Mouse (Mus musculus) embryonic facial prominence, embryonic 15.5 days (tissue): ENCODE results near the gene Samd14. TPM values are rescaled to one million over a fixed set of nuclear protein-coding genes. Genes with fewer than 3 reads are reported as not detected.

Experiments
- ATAC-seq: fragments of 200-750 bp; cut with Nextera tagmentation; 2 replicates; pipeline ENCODE4 v1.8.0; 2017; ENCODE audit warnings: low read depth, moderate TSS enrichment; ENCODE audit not compliant: insufficient number of reproducible peaks, low FRiP score, low TSS enrichment
- H3K27ac ChIP-seq: fragments of 300-500 bp; sonication (generic); replicated peaks from 2 replicates; pipeline ENCODE4 v1.5.1; 2015; ENCODE audit warnings: mild to moderate bottlenecking, inconsistent platforms
- H3K27me3 ChIP-seq: fragments of 300-500 bp; sonication (generic); 2 replicates; pipeline ENCODE4 v1.6.1; 2015; ENCODE audit warnings: inconsistent platforms
- H3K36me3 ChIP-seq: fragments of 300-500 bp; sonication (generic); 2 replicates; pipeline ENCODE4 v1.6.1; 2015; ENCODE audit warnings: mild to moderate bottlenecking, inconsistent platforms
- H3K4me1 ChIP-seq: fragments of 300-500 bp; sonication (generic); 2 replicates; pipeline ENCODE4 v1.6.1; 2015; ENCODE audit warnings: inconsistent platforms
- H3K4me2 ChIP-seq: fragments of 300-500 bp; sonication (generic); replicated peaks from 2 replicates; pipeline ENCODE4 v1.6.1; 2015; ENCODE audit warnings: mild to moderate bottlenecking, inconsistent platforms
- H3K4me3 ChIP-seq: fragments of 300-500 bp; sonication (generic); replicated peaks from 2 replicates; pipeline ENCODE4 v1.5.1; 2015; ENCODE audit warnings: mild to moderate bottlenecking, inconsistent platforms
- H3K9ac ChIP-seq: fragments of 300-500 bp; sonication (generic); 2 replicates; pipeline ENCODE4 v1.6.1; 2015; ENCODE audit warnings: inconsistent platforms
- H3K9me3 ChIP-seq: fragments of 300-500 bp; sonication (generic); replicated peaks from 2 replicates; pipeline ENCODE4 v1.6.1; 2016; ENCODE audit warnings: inconsistent platforms
- WGBS: fragments of 180-500 bp; shearing (Covaris S2); methylation state at CpG from one replicate; pipeline ENCODE4 v1.1.7; 2015; 5-methylcytosine and 5-hydroxymethylcytosine counted together
- polyA plus RNA-seq: library from polyadenylated mRNA; unstranded; fragments of >200 nt; fragmentation: Nextera tagmentation; extraction: Ambion mirVana; gene quantifications from 2 replicates; pipeline ENCODE4 v1.2.1, GENCODE M21; 2015

The Samd14 gene
- polyA plus RNA-seq, 1 experiment from 2014 or later = 33.9 TPM

DNA sequence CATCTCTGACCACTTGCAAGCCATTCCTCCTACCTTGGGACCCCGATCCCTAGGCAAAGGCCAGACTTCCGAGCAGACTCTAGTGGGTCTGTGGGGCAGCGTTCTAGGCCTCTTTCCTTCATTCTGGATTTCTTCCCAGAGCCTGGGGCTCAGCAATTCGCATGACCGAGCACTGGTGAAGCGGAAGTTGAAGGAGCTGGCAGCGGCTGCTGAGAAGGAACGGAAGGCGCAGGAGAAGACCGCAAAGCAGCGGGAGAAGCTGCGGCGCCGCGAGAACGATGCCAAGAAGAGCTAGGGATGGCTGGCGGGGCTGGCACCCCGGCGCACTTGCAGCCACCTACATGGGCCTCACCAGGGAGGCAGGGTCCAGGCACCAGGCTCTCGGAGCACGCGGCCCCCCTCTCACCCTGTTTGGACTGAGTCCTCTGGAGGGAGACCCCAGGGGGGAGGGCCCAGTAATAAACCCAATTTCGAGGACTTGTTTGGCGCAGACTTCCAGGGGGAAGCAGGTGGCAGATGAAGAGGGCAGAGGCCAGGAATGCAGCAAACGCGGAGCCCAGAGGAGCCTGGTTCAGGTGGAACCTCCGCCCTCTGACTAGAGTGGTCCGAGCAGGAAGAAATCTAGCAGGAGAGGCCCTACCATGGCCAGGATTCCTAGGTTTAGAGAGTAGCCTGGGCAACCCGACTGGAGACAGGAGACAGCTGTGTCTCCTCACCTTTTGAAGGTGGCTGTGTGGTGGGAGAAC is 14.9 kb downstream of the Samd14 start:
- no peaks in the 10 kb centered on the region for H3K9me3 ChIP-seq
- H3K4me3 ChIP-seq = no peak overlapping the region
- WGBS = 71% methylated on average over 29 of the region's 29 CpGs
- H3K4me2 ChIP-seq = no peak overlapping the region
- no peaks in the 10 kb centered on the region for H3K4me1 ChIP-seq
- H3K36me3 ChIP-seq = peaks cover 60% of the 10 kb centered on the region
- H3K27ac ChIP-seq = no peak overlapping the region
- no peak overlapping the region for H3K9ac ChIP-seq
- no peak for ATAC-seq
- H3K27me3 ChIP-seq = no peaks in the 10 kb centered on the region

DNA sequence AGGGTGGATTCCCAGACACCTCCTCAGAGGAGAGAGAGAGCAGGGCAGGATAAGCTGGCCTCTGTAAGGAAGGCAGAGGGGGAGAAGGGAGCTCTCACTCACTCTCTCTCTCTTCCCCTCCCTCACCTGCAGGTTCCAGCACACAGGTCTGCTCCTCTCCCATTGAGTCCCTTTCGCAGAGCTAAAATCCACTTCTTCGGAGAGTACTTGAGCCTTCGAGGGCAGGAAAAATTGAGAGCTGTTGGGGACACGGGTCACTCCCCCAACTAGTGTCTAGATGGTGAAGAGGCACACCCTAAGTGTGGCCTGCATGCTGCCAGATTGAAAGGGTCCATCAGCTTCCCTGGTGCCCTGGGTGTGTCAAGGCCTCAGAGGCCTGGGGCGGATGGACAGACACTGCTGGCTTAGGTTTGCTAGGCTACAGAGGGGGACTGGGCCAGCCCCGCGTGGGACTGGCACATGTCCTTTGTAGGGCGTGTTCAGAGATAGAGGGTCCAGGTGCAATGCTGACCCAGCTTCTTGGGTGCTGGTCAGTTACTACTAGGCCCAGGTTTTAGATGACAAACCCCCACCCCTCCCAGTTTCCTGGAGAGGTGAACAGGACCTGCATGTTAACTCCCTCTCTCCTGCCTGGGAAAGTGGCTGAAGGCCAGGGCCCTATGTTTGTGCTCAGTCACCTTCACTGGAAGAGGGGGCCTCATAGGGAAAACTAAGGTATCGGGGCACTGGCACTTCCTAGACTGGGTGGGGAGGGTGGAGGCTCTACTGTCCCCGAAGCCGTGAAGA is 15.7 kb downstream of the Samd14 start:
- no peaks in the 10 kb centered on the region for H3K9me3 ChIP-seq
- no peak overlapping the region for H3K27ac ChIP-seq
- peaks cover 52% of the 10 kb centered on the region for H3K36me3 ChIP-seq
- no peaks in the 10 kb centered on the region for H3K4me1 ChIP-seq
- no peak overlapping the region for H3K9ac ChIP-seq
- no peak for ATAC-seq
- H3K27me3 ChIP-seq = no peaks in the 10 kb centered on the region
- WGBS = 83% methylated on average over 11 of the region's 11 CpGs
- H3K4me2 ChIP-seq = no peak overlapping the region
- no peak overlapping the region for H3K4me3 ChIP-seq

DNA sequence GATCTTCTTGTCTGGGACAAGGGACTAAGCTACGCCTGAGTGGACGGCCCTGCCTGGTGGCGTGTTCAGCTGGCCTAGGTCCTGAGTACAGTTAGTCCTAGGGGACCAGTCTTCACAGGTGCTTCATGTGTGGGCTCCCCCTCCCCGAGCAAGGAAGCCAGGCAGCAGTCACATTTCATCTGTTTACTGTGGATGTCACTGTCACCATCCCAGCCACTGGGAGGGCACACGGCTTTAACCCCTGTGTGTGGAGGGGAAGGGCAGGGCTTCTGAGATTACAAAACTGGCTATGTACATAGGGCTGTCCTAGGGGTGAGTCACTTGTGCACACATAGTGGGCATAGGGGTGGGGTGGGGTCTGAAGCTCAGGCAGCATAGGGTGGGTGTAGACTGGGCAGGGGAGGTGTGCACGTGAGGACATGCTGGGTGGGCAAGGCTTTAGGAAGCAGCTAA is 16.4 kb downstream of the Samd14 start:
- no peak overlapping the region for H3K4me2 ChIP-seq
- H3K27ac ChIP-seq = no peak overlapping the region
- no peak for ATAC-seq
- H3K4me1 ChIP-seq = no peaks in the 10 kb centered on the region
- peaks cover 51% of the 10 kb centered on the region for H3K36me3 ChIP-seq
- H3K4me3 ChIP-seq = no peak overlapping the region
- no peaks in the 10 kb centered on the region for H3K27me3 ChIP-seq
- 66% methylated on average over 6 of the region's 6 CpGs for whole genome bisulfite sequencing
- no peaks in the 10 kb centered on the region for H3K9me3 ChIP-seq
- H3K9ac ChIP-seq = no peak overlapping the region

DNA sequence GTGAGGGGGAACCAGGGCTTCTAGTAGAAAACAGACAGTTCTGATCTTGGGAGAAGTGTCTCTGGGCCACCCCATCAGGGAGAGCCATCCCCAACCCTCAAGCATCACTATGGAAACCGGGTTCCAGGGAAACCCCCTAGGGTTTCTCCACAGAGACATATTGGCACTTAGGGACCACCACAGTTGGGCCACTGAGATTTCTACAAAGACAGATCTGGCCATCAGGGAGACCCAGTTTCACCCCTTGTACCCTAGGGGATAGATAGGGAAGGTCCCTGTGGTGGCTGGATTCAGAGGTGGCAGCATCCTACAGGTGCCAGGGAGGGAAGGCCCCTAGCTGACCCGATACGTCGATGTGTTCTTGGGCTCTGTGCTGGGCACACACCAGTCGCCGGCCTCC is 17.2 kb downstream of the Samd14 start:
- H3K36me3 ChIP-seq = peaks cover 47% of the 10 kb centered on the region
- H3K27me3 ChIP-seq = no peaks in the 10 kb centered on the region
- 81% methylated on average over 6 of the region's 6 CpGs for WGBS
- H3K9ac ChIP-seq = no peak overlapping the region
- H3K9me3 ChIP-seq = no peaks in the 10 kb centered on the region
- H3K4me3 ChIP-seq = no peak overlapping the region
- H3K4me1 ChIP-seq = no peaks in the 10 kb centered on the region
- no peak for ATAC-seq
- H3K27ac ChIP-seq = no peak overlapping the region
- H3K4me2 ChIP-seq = no peak overlapping the region

DNA sequence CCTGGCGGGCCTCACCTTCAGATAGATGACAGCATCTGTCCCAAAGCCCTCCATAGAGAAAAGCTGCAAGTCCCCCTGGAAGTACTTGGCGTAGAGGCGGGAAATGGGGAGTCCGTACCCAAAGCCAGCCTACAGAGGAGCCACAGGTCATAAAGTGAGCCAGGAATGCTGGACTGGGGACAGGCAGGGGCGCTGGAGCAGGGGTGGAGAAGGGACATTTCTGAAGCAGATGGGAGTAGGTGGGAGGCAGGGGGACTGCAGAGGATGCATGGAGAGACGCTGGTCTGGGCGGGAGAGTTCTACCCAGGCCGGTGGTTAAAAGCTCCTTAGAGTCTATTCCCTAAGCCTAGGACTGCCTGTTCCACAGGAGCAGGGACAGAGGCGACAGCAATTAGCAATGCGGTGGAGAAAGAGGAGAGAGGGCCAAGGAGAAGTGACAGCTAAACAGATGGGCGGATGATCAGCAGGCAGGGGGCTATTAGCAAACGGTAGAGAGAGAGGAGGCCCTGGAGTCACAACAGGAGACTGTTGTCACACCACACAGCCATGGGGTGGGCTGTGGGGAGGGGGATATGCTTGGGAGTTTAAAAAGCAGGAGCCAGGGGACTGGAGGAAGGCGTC is 18.3 kb downstream of the Samd14 start:
- Histone ChIP-seq H3K36me3 (peaks cover 36% of the 10 kb centered on the region), H3K4me2 (no peak overlapping the region), H3K9ac (no peak overlapping the region), H3K27me3 (no peaks in the 10 kb centered on the region), H3K4me3 (no peak overlapping the region), H3K4me1 (no peaks in the 10 kb centered on the region), H3K9me3 (no peaks in the 10 kb centered on the region), H3K27ac (no peak overlapping the region)
- ATAC-seq = no peak
- 40% methylated on average over 13 of the region's 13 CpGs for WGBS

DNA sequence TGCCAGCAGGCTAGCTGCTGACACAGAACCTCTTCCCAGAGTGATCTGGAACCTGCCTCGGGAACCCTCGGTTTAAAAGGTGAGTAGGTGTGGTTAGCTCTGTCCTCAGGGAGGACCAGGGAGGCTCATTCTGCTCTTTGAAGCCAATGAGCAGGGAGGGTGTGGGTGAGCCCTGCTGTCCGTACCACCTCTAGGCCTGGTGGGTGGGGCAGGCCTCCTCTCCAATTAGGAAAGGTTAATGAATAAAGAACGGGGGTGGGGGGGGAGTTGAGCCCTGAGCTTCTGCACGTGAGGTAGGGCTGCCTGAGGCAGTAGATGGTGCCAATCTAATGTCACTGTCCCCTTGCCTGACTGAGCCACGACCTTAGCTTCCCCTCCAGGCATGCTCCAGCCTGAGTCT is 23.3 kb downstream of the Samd14 start:
- no peaks in the 10 kb centered on the region for H3K27me3 ChIP-seq
- 29% methylated on average over 6 of the region's 6 CpGs for WGBS
- H3K4me3 ChIP-seq = no peak overlapping the region
- no peak overlapping the region for H3K9ac ChIP-seq
- no peak for ATAC-seq
- no peak overlapping the region for H3K4me2 ChIP-seq
- H3K36me3 ChIP-seq = 0 out of 2 replicates have a peak, but pooled peaks cover 21% of the 10 kb centered on the region
- no peaks in the 10 kb centered on the region for H3K9me3 ChIP-seq
- no peaks in the 10 kb centered on the region; the same call in 1 of the 2 replicates for H3K4me1 ChIP-seq
- no peak overlapping the region for H3K27ac ChIP-seq

DNA sequence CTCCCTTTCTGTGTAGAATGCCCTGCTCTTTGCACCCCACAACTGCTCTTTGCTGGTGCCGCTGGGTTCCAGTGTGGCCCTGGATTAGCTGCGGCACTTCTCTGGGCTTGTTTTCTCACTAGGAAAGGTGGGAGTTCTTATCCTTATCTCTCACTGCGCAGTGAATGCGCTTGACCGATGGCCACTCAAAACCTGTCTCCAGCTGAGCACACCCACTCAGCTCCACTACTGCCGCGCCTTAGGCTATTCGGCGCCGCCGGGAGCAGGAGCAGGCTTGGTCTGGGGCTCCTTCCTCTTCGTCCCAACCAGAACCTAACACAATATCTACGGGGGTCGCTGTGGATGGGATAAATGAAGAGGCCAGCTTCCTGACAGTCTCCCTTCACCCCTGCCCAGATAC is 23.9 kb downstream of the Samd14 start:
- H3K9me3 ChIP-seq = no peaks in the 10 kb centered on the region
- no peak for ATAC-seq
- H3K27ac ChIP-seq = no peak overlapping the region
- 0 out of 2 replicates have a peak, but pooled peaks cover 25% of the 10 kb centered on the region for H3K36me3 ChIP-seq
- no peak overlapping the region for H3K4me2 ChIP-seq
- no peak overlapping the region for H3K9ac ChIP-seq
- H3K4me3 ChIP-seq = no peak overlapping the region
- 69% methylated on average over 14 of the region's 14 CpGs for WGBS
- no peaks in the 10 kb centered on the region for H3K27me3 ChIP-seq
- H3K4me1 ChIP-seq = no peaks in the 10 kb centered on the region; the same call in 1 of the 2 replicates

DNA sequence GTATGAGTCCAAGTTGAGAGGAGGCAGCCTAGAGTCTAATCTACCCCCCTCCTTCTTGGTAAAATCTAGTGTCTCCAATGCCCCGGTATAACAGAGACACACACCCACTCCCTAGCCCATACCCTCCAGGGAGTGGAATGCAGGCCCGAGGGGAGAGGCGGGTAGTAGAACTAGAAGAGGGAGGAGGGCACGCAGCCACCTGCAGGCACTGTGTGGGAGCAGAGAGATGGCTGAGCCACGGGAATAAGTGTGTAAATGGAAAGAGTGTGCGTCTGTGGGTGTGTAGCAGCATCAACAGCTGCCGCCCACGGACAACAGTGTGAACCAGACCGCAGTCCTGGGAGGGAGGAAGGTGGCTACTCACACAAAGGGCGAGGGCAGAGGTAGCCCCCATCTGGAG is 25.2 kb downstream of the Samd14 start:
- Histone ChIP-seq H3K36me3 (0 out of 2 replicates have a peak, but pooled peaks cover 22% of the 10 kb centered on the region), H3K4me1 (peaks cover 4% of the 10 kb centered on the region), H3K9me3 (no peaks in the 10 kb centered on the region), H3K27ac (no peak overlapping the region), H3K4me2 (no peak overlapping the region), H3K9ac (no peak overlapping the region), H3K4me3 (no peak overlapping the region), H3K27me3 (no peaks in the 10 kb centered on the region)
- no peak for ATAC-seq
- 60% methylated on average over 10 of the region's 10 CpGs for WGBS

DNA sequence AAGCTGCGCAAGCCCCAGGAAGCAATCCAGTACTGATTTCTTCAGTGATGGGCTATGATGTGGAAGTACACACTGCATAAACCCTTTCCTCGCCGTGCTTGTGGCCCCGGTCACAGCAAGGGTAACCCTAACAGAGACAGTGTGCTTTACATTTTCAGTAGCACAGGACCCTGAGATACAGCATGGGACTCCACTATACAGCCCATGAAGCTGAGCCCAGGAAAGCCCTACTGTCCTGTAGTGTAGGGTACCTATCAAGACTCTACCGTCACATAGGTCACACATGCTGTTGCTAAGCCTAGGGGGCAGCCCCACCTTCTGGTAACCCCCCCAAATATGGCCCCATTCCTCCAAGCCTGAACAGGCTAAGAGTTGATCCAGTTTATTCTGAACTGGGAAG is 26.8 kb downstream of the Samd14 start:
- peaks cover 14% of the 10 kb centered on the region for H3K4me1 ChIP-seq
- H3K27me3 ChIP-seq = no peaks in the 10 kb centered on the region
- H3K9ac ChIP-seq = no peak overlapping the region
- 89% methylated on average over 5 of the region's 5 CpGs for WGBS
- H3K27ac ChIP-seq = no peak overlapping the region
- no peak for ATAC-seq
- no peak overlapping the region for H3K4me3 ChIP-seq
- 0 out of 2 replicates have a peak, but pooled peaks cover 15% of the 10 kb centered on the region for H3K36me3 ChIP-seq
- H3K9me3 ChIP-seq = no peaks in the 10 kb centered on the region
- no peak overlapping the region for H3K4me2 ChIP-seq

DNA sequence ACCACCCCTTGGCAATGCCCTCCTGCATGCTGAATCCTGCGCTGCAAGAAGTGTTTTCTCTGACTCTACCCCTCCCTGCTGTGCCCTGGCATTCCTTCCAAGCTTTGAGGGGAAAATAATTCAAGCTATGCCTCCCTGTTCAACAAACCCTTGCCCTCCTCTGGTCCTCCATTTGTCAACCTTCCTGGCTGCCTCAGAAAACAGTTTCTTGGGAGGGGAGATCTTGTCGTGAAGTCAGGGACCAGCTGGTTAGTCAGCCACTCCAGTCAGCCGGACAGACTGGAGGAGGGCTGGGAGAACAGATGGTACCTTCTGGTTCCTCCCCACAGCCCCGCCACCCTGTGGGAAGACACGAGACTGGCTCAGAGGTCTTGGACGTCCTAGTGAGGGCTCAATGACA is 27.6 kb downstream of the Samd14 start:
- Histone ChIP-seq H3K4me3 (no peak overlapping the region), H3K9me3 (no peaks in the 10 kb centered on the region), H3K4me2 (no peak overlapping the region), H3K27me3 (no peaks in the 10 kb centered on the region), H3K36me3 (0 out of 2 replicates have a peak, but pooled peaks cover 15% of the 10 kb centered on the region), H3K9ac (no peak overlapping the region), H3K4me1 (peaks cover 20% of the 10 kb centered on the region), H3K27ac (no peak overlapping the region)
- ATAC-seq = no peak
- 68% methylated on average over 6 of the region's 6 CpGs for WGBS

DNA sequence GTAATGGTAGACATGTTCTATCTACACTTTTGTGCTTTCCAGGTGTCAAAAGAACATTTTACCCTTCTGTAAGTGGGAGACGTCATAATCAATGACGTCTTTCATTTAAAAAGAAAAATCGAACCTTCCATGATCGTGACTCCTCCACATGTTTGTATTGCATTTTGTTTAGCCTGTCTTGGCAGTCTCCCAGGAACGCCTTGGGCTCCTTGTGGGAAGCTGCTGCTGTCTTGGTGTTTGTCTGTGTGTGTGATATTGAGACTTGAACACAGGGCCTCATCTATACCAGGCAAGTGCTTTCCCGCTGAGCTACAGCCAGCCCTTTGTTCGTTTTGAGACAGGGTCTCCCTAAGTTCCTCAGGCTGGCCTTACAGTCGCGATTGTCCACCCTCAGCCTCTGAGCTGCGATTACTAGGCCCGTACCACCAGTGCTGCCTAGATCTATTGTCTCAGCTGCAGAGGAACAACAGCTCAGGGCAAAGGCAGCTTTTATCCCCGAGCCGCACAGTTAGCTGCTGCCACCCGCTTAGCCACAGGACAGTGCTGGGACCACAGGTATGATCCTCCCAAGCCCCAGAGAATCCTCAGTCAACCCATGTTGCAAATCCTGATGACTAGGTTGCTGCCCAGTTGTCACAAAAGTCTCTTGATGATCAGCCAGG is 28.6 kb downstream of the Samd14 start:
- 71% methylated on average over 14 of the region's 14 CpGs for WGBS
- no peak overlapping the region for H3K4me2 ChIP-seq
- no peak overlapping the region for H3K9ac ChIP-seq

More for the DNA sequence above, 28.6 kb downstream of the Samd14 start:
- Histone ChIP-seq H3K36me3 (0 out of 2 replicates have a peak, but pooled peaks cover 15% of the 10 kb centered on the region), H3K27me3 (no peaks in the 10 kb centered on the region), H3K4me3 (no peak overlapping the region), H3K27ac (no peak overlapping the region), H3K9me3 (no peaks in the 10 kb centered on the region), H3K4me1 (peaks cover 20% of the 10 kb centered on the region)
- ATAC-seq = no peak
